Mouse (Mus musculus): Measurements from ENCODE around the gene Vsnl1. TPM values are rescaled to one million over a fixed set of nuclear protein-coding genes. Genes with fewer than 3 reads are reported as not detected.
A peak's percentile ranks its signal among the peaks of the same experiment; 100 is the strongest.

Gene Vsnl1
- total RNA-seq, 1 experiment from 2014 or later: not detected

DNA sequence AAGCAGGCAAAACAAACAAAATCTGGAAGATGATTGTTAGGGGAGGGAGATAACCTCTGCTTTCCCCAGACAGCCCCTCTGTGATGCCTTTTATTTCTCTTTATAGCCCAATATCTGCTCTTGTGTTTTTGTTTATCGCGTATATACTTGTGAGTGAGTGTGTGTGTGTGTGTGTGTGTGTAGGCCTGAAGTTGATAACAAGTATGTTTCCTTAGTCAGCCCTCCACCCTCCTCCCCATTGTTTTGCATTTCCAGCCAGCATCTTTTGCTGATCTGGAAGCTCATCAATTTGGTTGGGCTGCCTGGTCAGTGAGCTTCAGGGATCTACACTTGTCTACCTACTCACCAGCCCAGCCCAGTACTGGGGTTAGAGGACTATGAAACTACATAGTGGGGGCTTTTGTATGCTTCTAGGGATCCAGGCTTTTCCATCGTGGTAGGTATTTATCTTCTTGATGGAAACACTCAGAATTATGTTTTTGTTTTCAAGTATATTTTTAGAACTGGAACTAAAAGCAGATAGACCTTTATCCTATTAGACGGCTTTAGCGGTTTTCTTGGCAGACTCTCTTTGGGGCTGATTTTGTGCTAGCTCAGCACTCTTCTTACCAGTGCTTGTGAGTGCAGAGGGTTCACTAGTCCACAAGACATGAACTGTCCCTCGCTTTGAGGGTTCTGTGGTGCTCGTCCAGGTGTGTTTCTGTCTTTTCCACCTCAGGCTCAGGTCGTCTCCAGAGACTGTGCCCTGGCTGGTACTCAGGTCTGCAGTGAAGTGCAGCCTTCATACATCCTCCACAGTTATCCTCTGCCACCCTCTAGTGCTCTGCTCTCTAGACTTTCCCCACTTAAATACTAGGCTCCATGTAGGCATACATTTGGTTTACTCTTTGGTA lies 129.4 kb downstream of the Vsnl1 start:
- ATAC-seq (replicated peaks; ENCODE audit: insufficient number of reproducible peaks, low FRiP score, low TSS enrichment, poor library complexity, severe bottlenecking): no peak

DNA sequence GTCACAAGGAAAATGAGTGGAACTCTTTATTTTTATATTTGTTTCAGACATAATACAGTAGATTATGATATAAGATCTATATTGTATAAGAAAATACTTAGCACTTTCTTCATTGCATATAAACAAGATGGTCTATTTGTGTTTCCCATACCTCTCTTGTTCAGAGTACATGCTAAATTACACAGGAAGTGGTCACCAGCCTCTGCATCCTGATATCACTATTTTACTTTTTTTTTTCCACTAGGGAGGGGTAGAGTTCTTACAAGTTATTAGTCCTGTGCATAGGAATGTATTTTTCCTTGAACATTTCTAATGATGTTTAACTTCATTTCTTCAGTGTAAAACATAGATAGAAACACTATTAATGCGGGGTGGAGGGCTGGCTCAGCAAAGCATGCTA lies 135.6 kb downstream of the Vsnl1 start:
- ATAC-seq (replicated peaks; ENCODE audit: insufficient number of reproducible peaks, low FRiP score, low TSS enrichment, poor library complexity, severe bottlenecking): no peak

DNA sequence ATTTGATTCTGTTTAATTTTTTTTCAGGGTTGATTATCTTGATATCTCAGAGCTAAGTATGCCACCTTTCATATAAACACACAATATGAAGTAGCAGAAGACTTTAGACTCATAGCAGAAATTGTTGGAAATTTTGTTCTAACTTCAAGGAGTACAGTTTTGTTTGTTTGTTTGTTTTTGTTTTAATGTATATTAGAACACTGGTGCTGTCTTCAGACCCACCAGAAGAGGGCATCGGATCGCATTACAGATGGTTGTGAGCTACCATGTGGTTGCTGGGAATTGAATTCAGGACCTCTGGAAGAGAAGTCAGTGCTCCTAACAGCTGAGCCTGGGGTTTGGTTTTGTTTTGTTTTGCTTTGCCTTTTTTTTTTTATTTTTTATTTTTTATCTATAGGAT lies 150.0 kb downstream of the Vsnl1 start:
- no peak for ATAC-seq (replicated peaks; ENCODE audit: insufficient number of reproducible peaks, low FRiP score, low TSS enrichment, poor library complexity, severe bottlenecking)

DNA sequence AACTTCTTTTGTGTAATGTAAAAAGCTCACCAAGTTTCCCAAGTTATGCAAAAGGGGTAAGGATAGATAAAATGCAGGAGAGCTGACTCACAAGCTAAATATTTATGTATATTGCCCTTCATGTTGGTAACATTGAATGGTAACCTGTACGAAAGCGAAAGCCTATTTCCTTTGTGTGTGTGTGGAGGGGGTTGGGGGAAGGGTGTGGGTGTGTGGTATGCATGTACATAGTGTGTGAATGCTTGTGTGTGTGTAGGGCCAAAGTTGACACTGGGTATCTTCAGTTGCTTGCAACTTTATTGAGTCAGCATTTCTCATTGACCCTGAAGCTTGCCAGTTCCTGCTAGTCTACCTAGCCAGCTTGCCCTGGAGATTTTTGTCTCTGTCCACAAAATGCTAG lies 154.8 kb downstream of the Vsnl1 start:
- ATAC-seq (replicated peaks; ENCODE audit: insufficient number of reproducible peaks, low FRiP score, low TSS enrichment, poor library complexity, severe bottlenecking): no peak

DNA sequence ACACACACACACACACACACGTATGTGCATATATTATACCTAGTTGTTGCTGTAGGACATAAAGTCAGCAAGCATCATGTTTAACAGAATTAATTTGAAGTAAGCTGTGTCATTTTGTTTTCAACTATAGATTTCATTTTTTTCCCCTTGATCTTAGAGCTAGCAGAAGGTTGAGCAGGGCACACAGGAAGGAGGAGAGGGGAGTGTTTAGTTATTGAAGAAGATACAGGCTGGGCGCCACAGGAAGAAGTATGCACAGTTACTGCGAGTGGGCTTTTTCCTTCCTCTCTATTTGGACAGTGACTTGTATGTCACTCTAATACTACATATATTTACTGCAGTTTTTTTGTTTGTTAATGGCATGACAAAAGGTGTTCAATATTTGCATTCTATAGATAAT lies 156.5 kb downstream of the Vsnl1 start:
- no peak for ATAC-seq (replicated peaks; ENCODE audit: insufficient number of reproducible peaks, low FRiP score, low TSS enrichment, poor library complexity, severe bottlenecking)

DNA sequence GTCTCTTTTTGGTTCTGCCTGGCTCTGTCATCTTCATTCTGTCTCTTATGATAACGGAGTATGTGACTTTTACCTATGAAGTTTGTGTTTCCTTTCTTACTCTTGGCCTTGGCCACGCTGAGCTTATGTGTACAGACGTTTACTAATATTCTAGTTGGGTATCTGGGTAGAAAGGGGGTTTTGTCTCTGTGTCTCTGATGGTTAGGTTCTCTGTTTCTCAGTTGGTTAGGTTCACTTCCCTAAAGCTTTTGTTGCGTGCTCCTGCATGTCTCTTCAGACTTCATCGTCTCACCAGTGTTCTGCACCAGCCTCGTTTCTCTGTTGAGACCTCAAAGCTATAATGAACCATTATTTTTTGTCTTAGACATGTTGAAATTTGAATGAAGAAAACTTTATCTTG lies 159.2 kb downstream of the Vsnl1 start:
- 0 out of 2 replicates have a peak, but pooled peaks have one; percentile 56 for ATAC-seq (replicated peaks; ENCODE audit: insufficient number of reproducible peaks, low FRiP score, low TSS enrichment, poor library complexity, severe bottlenecking)

DNA sequence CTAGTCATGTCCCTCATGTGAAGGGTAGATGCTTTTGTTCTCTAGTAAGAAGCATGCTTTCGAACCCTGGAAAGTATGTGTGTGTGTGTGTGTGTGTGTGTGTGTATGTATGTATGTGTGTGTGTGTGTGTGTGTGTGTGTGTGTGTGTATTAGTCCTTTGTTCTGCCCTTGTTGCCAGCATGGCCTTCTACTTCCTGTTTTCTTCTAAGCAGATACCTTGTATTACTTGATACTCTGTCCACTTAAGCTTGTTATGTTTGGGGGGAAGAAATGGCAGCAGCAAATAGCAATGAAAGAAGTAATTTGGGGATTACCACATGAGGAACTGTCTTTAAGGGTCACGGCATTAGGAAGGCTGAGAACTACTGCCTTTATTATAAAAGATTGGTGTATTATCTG lies 159.8 kb downstream of the Vsnl1 start:
- peak; percentile 59; the same call in 1 of the 2 replicates for ATAC-seq (replicated peaks; ENCODE audit: insufficient number of reproducible peaks, low FRiP score, low TSS enrichment, poor library complexity, severe bottlenecking)

Other genes with a start within 250 kb of the Vsnl1 start
- gene Msgn1, start 227.6 kb downstream of the Vsnl1 start, total RNA-seq (2017): 4.5 to 5.4 TPM in 2 of 3 replicates, not detected in the other
- gene Gen1, start 170.8 kb downstream of the Vsnl1 start, total RNA-seq (2017): 2.5 to 4.9 TPM (median 3.6 TPM) in 3 replicates
- 335 to 352 TPM (median 349 TPM) in 3 replicates for gene Smc6, start 170.7 kb downstream of the Vsnl1 start, total RNA-seq (2017)
- not detected in 3 replicates for gene Rad51ap2, start 19.5 kb upstream of the Vsnl1 start, total RNA-seq (2017)

Data from monocyte, adult 5-6 weeks (primary cell).